Mouse (Mus musculus) monocyte, adult 5-6 weeks (primary cell): ENCODE data around the gene Micu2. TPM values are rescaled to one million over a fixed set of nuclear protein-coding genes. Genes with fewer than 3 reads are reported as not detected.
"Not testable (repeated sequence)": the region's sequence is repeated elsewhere in the genome, so short reads cannot be mapped to it uniquely, and the experiment has no call there.

Experiments
- ATAC-seq: fragments of 153-309, 156-312 bp; replicated peaks from 2 replicates; pipeline ENCODE4 v1.8.0; 2017; ENCODE audit warnings: mild to moderate bottlenecking; ENCODE audit not compliant: low TSS enrichment, insufficient number of reproducible peaks, severe bottlenecking, poor library complexity, low FRiP score
- total RNA-seq: library from RNA; stranded (forward); fragments of 200-1000, 200-491, 200-594 nt; gene quantifications from 3 replicates; pipeline ENCODE4 v1.2.3, GENCODE M21; 2017

The Micu2 gene
- total RNA-seq, 1 experiment from 2014 or later = 135 TPM

- peak; percentile 97 for ATAC-seq
Measured at GRCm38 (mm10) chr14:57910501-57911068, 88.5 kb downstream of the Micu2 start.

GRCm38 (mm10) chr14:57909297-57909696 lies 89.8 kb downstream of the Micu2 start:
- no peak for ATAC-seq

GRCm38 (mm10) chr14:57908431-57908830 lies 90.6 kb downstream of the Micu2 start:
- peak; percentile 50; the same call in 1 of the 2 replicates for ATAC-seq

- no peak for ATAC-seq
Measured at GRCm38 (mm10) chr14:57901998-57902397, 97.1 kb downstream of the Micu2 start.

GRCm38 (mm10) chr14:57896882-57897281 lies 102.2 kb downstream of the Micu2 start:
- no peak for ATAC-seq

- ATAC-seq = not testable (repeated sequence)
Measured at GRCm38 (mm10) chr14:57896088-57896871, 102.8 kb downstream of the Micu2 start.

- ATAC-seq = no peak
Measured at GRCm38 (mm10) chr14:57894346-57894745, 104.7 kb downstream of the Micu2 start.

- no peak for ATAC-seq
Measured at GRCm38 (mm10) chr14:57892961-57893360, 106.1 kb downstream of the Micu2 start.

GRCm38 (mm10) chr14:57890011-57890842 lies 108.8 kb downstream of the Micu2 start, which contains the start of gene Zdhhc20:
Gene Zdhhc20 (minus strand): TSS chr14:57890276.
- peak; percentile 88 for ATAC-seq

GRCm38 (mm10) chr14:57889541-57890010 lies 109.5 kb downstream of the Micu2 start:
- ATAC-seq = no peak

GRCm38 (mm10) chr14:57887171-57887570 lies 111.9 kb downstream of the Micu2 start:
- no peak for ATAC-seq

GRCm38 (mm10) chr14:57886032-57886431 lies 113.0 kb downstream of the Micu2 start:
- no peak for ATAC-seq

GRCm38 (mm10) chr14:57883341-57883740 lies 115.7 kb downstream of the Micu2 start:
- no peak for ATAC-seq

GRCm38 (mm10) chr14:57882720-57883119 lies 116.3 kb downstream of the Micu2 start:
- no peak for ATAC-seq

GRCm38 (mm10) chr14:57881793-57882192 lies 117.3 kb downstream of the Micu2 start:
- 0 out of 2 replicates have a peak, but pooled peaks have one; percentile 50 for ATAC-seq

GRCm38 (mm10) chr14:57881074-57881473 lies 118.0 kb downstream of the Micu2 start:
- ATAC-seq = no peak

GRCm38 (mm10) chr14:57877921-57878320 lies 121.1 kb downstream of the Micu2 start:
- ATAC-seq = no peak

GRCm38 (mm10) chr14:57866676-57867276 lies 132.3 kb downstream of the Micu2 start:
- no peak for ATAC-seq
